ENCODE assay signal across 18 mouse cellular contexts in the genomic region with DNA sequence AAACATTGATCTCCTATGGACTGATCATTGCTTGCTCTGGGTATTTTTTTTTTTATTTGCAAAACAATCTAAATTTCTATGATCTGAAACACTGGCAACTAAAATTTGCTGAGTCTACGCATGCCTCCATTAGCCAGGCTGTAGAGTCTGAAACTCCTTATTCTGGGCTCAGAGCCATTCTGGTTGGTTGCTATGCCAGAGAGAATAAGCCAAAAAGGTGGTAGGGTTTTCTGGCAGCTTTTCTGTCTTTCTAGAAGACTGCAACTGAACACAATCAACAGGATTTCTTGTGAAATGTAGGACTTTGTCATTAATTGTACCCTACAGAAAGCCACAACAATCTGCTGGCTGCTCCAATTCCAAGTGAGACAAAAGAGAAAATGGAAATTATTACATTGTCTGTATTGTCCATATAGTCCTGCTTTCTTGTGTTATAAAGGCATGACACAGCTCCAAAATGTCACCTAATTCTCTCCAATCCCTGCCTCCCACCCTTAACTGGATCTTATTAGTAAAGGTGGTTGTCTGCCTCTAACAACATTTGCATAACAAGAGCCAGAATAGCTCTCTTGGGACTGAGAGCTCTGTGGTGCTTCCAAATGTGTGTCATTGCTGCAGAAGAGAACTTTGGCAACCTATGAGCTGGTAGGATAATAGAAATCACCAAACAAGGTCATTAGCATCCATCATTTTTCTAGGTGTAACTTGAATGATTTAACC.
A peak's percentile ranks its signal among the peaks of the same experiment; 100 is the strongest.
DNase-seq lines count a peak whose midpoint lies in the region; ATAC-seq and TF ChIP-seq lines count a peak whose summit lies in the region.
"Had no signal": no experiment of that assay in that cellular context is flagged by ENCODE, and none has a peak within 500 bp of the region (broad histone marks: within the 10 kb centered on the region; RNA-seq: fewer than 3 reads in every experiment).

No protein-coding gene starts in this region.

- H3K36me3 ChIP-seq in forebrain, embryonic 14.5 days (ENCODE audit: control insufficient read depth, insufficient read depth, low read length) = no peaks in the 10 kb centered on the region
- no peaks in the 10 kb centered on the region for H3K36me3 ChIP-seq in forebrain, embryonic 12.5 days (replicated peaks)
- H3K36me3 ChIP-seq: limb, embryonic 10.5 days; liver, embryonic 12.5 days had no signal

- H3K9me3 ChIP-seq in forebrain, embryonic 14.5 days (replicated peaks; ENCODE audit: control insufficient read depth, low read length) = no peaks in the 10 kb centered on the region
- no peaks in the 10 kb centered on the region for H3K9me3 ChIP-seq in forebrain, embryonic 12.5 days
- H3K9me3 ChIP-seq: limb, embryonic 10.5 days; liver, embryonic 12.5 days; megakaryocyte, embryonic 14.5 days had no signal

- H3K27me3 ChIP-seq in forebrain, embryonic 14.5 days (replicated peaks; ENCODE audit: control insufficient read depth, insufficient read depth, low read length) = no peaks in the 10 kb centered on the region
- H3K27me3 ChIP-seq in forebrain, embryonic 12.5 days = no peaks in the 10 kb centered on the region
- H3K27me3 ChIP-seq: liver, embryonic 12.5 days; megakaryocyte, embryonic 14.5 days had no signal

- no peak overlapping the region for H3K4me2 ChIP-seq in forebrain, embryonic 14.5 days (ENCODE audit: low read length)
- no peak overlapping the region for H3K4me2 ChIP-seq in forebrain, embryonic 12.5 days
- H3K4me2 ChIP-seq: liver, embryonic 12.5 days had no signal

- H3K9ac ChIP-seq in forebrain, embryonic 14.5 days (ENCODE audit: low read length) = no peak overlapping the region
- H3K9ac ChIP-seq in forebrain, embryonic 12.5 days = no peak overlapping the region
- H3K9ac ChIP-seq: liver, embryonic 12.5 days had no signal

- no peak overlapping the region for H3K27ac ChIP-seq in forebrain, embryonic 14.5 days (ENCODE audit: low read depth, low read length)
- H3K27ac ChIP-seq in forebrain, embryonic 12.5 days = no peak overlapping the region
- no peak overlapping the region for H3K27ac ChIP-seq in left cerebral cortex, adult 2 months
- H3K27ac ChIP-seq: limb, embryonic 10.5 days; liver, embryonic 12.5 days had no signal

- 32% methylated on average over 1 of the region's 1 CpGs for WGBS in forebrain, embryonic 14.5 days
- 79% methylated on average over 1 of the region's 1 CpGs for WGBS in forebrain, embryonic 12.5 days

- H3K4me3 ChIP-seq in forebrain, embryonic 14.5 days (ENCODE audit: low read depth, low read length) = no peak overlapping the region
- H3K4me3 ChIP-seq in forebrain, embryonic 12.5 days (replicated peaks) = no peak overlapping the region
- no peak overlapping the region for H3K4me3 ChIP-seq in left cerebral cortex, adult 2 months
- H3K4me3 ChIP-seq: limb, embryonic 10.5 days; liver, embryonic 12.5 days; megakaryocyte, embryonic 14.5 days; myocyte had no signal

- no peak for TF ChIP-seq CTCF in left cerebral cortex, adult 2 months (IDR thresholded peaks at IDR 0.05)

- ATAC-seq in forebrain, embryonic 14.5 days = peak; percentile 89
- no peak for ATAC-seq in forebrain, embryonic 12.5 days (ENCODE audit: low FRiP score)
- ATAC-seq: activated CD4-positive, CD25-positive, alpha-beta regulatory T cell, adult 4 months; liver, embryonic 12.5 days had no signal

- intact Hi-C loops in left cerebral cortex, postnatal 4 days (cut with DNase I) = no loop called here
- intact Hi-C loops in left cerebral cortex, adult 2 months (cut with DNase I) = no loop called here

- no peaks in the 10 kb centered on the region for H3K4me1 ChIP-seq in forebrain, embryonic 14.5 days (ENCODE audit: control insufficient read depth, insufficient read depth, low read length)
- H3K4me1 ChIP-seq in forebrain, embryonic 12.5 days = no peaks in the 10 kb centered on the region
- H3K4me1 ChIP-seq: limb, embryonic 10.5 days; liver, embryonic 12.5 days; megakaryocyte, embryonic 14.5 days had no signal

- peak; percentile 88 for DNase-seq in forebrain, embryonic 14.5 days (ENCODE audit: low spot score)
- peak; percentile 1 for DNase-seq in left cerebral cortex, postnatal 4 days
- DNase-seq in left cerebral cortex, adult 2 months (ENCODE audit: extremely low spot score in 1 of 2, low spot score in 2 of 2) = no peak
- DNase-seq in ZHBTc4 (ENCODE audit: low read depth, low spot score) = peak; percentile 8
- peak; percentile 28 to 31 for DNase-seq in layer of hippocampus, adult 8-10 months (ENCODE audit: low spot score in 2 of 2)
- no peak for DNase-seq in kidney, postnatal 4 days
- no peak for DNase-seq in thymus, adult 18-20 months
- DNase-seq: heart, adult 11 months; kidney, adult 8-10 months; kidney, postnatal 36 days; right cerebral cortex, adult 18-20 months; thymus, postnatal 25 days had no signal

Comparison
In these comparisons a context has a peak if more than half of its experiments do, and no peak if none do; other contexts are left out.
1. DNase-seq: peak in forebrain, embryonic 14.5 days (single experiment), left cerebral cortex, postnatal 4 days (single experiment), ZHBTc4 (single experiment) and layer of hippocampus, adult 8-10 months (2 of 2); none in left cerebral cortex, adult 2 months (0 of 2), kidney, postnatal 4 days (0 of 2) and thymus, adult 18-20 months (0 of 2).